Mouse (Mus musculus): ENCODE data around the gene Elovl6.

Gene Elovl6

GRCm38 (mm10) chr3:129532180-129532864 is at the start of gene Elovl6:
TSS of gene Elovl6 (plus strand) at chr3:129532355.
- DNase-seq (ENCODE audit: low read depth in 2 of 2, low spot score in 2 of 2), result no peak

- DNase-seq (ENCODE audit: low read depth in 2 of 2, low spot score in 2 of 2), result no peak
Measured at GRCm38 (mm10) chr3:129488774-129489173, 43.4 kb upstream of the Elovl6 start.

GRCm38 (mm10) chr3:129494123-129494522 is 38.0 kb upstream of the Elovl6 start:
- DNase-seq (ENCODE audit: low read depth in 2 of 2, low spot score in 2 of 2), result peak; percentile 42 to 56

GRCm38 (mm10) chr3:129494731-129495130 is 37.4 kb upstream of the Elovl6 start:
- no peak for DNase-seq (ENCODE audit: low read depth in 2 of 2, low spot score in 2 of 2)

- DNase-seq (ENCODE audit: low read depth in 2 of 2, low spot score in 2 of 2), result no peak
Measured at GRCm38 (mm10) chr3:129503781-129504180, 28.4 kb upstream of the Elovl6 start.

GRCm38 (mm10) chr3:129504928-129505327 is 27.2 kb upstream of the Elovl6 start:
- DNase-seq (ENCODE audit: low read depth in 2 of 2, low spot score in 2 of 2), result no peak

- DNase-seq (ENCODE audit: low read depth in 2 of 2, low spot score in 2 of 2), result no peak
Measured at GRCm38 (mm10) chr3:129507736-129508135, 24.4 kb upstream of the Elovl6 start.

- no peak for DNase-seq (ENCODE audit: low read depth in 2 of 2, low spot score in 2 of 2)
Measured at GRCm38 (mm10) chr3:129508571-129508970, 23.6 kb upstream of the Elovl6 start.

GRCm38 (mm10) chr3:129509725-129510124 is 22.4 kb upstream of the Elovl6 start:
- DNase-seq (ENCODE audit: low read depth in 2 of 2, low spot score in 2 of 2), result no peak

- DNase-seq (ENCODE audit: low read depth in 2 of 2, low spot score in 2 of 2), result no peak
Measured at GRCm38 (mm10) chr3:129515863-129516436, 16.2 kb upstream of the Elovl6 start.

GRCm38 (mm10) chr3:129520499-129520898 is 11.7 kb upstream of the Elovl6 start:
- peak; percentile 41 to 51 for DNase-seq (ENCODE audit: low read depth in 2 of 2, low spot score in 2 of 2)

GRCm38 (mm10) chr3:129523456-129524143 is 8.6 kb upstream of the Elovl6 start:
- DNase-seq (ENCODE audit: low read depth in 2 of 2, low spot score in 2 of 2), result no peak

- DNase-seq (ENCODE audit: low read depth in 2 of 2, low spot score in 2 of 2), result no peak
Measured at GRCm38 (mm10) chr3:129527046-129527445, 5.1 kb upstream of the Elovl6 start.

- no peak for DNase-seq (ENCODE audit: low read depth in 2 of 2, low spot score in 2 of 2)
Measured at GRCm38 (mm10) chr3:129529311-129529710, 2.8 kb upstream of the Elovl6 start.

GRCm38 (mm10) chr3:129530461-129530860 is 1.7 kb upstream of the Elovl6 start:
- DNase-seq (ENCODE audit: low read depth in 2 of 2, low spot score in 2 of 2), result no peak

GRCm38 (mm10) chr3:129532865-129533742 is 949 bp downstream of the Elovl6 start:
- peak in 1 of 2 experiments; percentile 38 for DNase-seq (ENCODE audit: low read depth in 2 of 2, low spot score in 2 of 2)

GRCm38 (mm10) chr3:129533743-129534530 is 1.8 kb downstream of the Elovl6 start:
- peak; percentile 48 to 56 for DNase-seq (ENCODE audit: low read depth in 2 of 2, low spot score in 2 of 2)

- DNase-seq (ENCODE audit: low read depth in 2 of 2, low spot score in 2 of 2), result no peak
Measured at GRCm38 (mm10) chr3:129535444-129535843, 3.3 kb downstream of the Elovl6 start.

- DNase-seq (ENCODE audit: low read depth in 2 of 2, low spot score in 2 of 2), result peak; percentile 79
Measured at GRCm38 (mm10) chr3:129536109-129536508, 4.0 kb downstream of the Elovl6 start.

GRCm38 (mm10) chr3:129537954-129538353 is 5.8 kb downstream of the Elovl6 start:
- no peak for DNase-seq (ENCODE audit: low read depth in 2 of 2, low spot score in 2 of 2)
